Mouse (Mus musculus): ENCODE measurements around the gene 1110002E22Rik.

- TF ChIP-seq CTCF (IDR thresholded peaks at IDR 0.05; ENCODE audit: extremely low read depth, insufficient read depth, insufficient read length, insufficient replicate concordance) (no peak), POLR2A (IDR thresholded peaks at IDR 0.05; ENCODE audit: low read depth, low read length) (no peak)
Observed at GRCm38 (mm10) chr3:138063731-138064329, 1.0 kb upstream of the 1110002E22Rik start.
